Mouse (Mus musculus): ENCODE data around the gene Mecom. TPM values are rescaled to one million over a fixed set of nuclear protein-coding genes. Genes with fewer than 3 reads are reported as not detected.

Gene Mecom
- polyA plus RNA-seq (2015; fragmentation: Illumina TruSeq; extraction: RNeasy Lipid Tissue Mini Kit (QIAGEN cat#74804); ENCODE audit: low read depth, low replicate concordance) = 3.2 TPM

GRCm38 (mm10) chr3:30547908-30548307 is at the start of gene Mecom:
Gene Mecom, minus strand, starts transcription at chr3:30548008.

Other genes with a start within 250 kb of the Mecom start
- gene Actrt3, start 51.9 kb upstream of the Mecom start, polyA plus RNA-seq (2015; fragmentation: Illumina TruSeq; extraction: RNeasy Lipid Tissue Mini Kit (QIAGEN cat#74804); ENCODE audit: low read depth, low replicate concordance) = 0.68 TPM
- 11.8 TPM for gene Mynn, start 54.1 kb upstream of the Mecom start, polyA plus RNA-seq (2015; fragmentation: Illumina TruSeq; extraction: RNeasy Lipid Tissue Mini Kit (QIAGEN cat#74804); ENCODE audit: low read depth, low replicate concordance)
- gene Lrriq4, start 96.5 kb upstream of the Mecom start, polyA plus RNA-seq (2015; fragmentation: Illumina TruSeq; extraction: RNeasy Lipid Tissue Mini Kit (QIAGEN cat#74804); ENCODE audit: low read depth, low replicate concordance) = not detected
- gene Lrrc34, start 99.9 kb upstream of the Mecom start, polyA plus RNA-seq (2015; fragmentation: Illumina TruSeq; extraction: RNeasy Lipid Tissue Mini Kit (QIAGEN cat#74804); ENCODE audit: low read depth, low replicate concordance) = 1.0 TPM
- gene Lrrc31, start 151.8 kb upstream of the Mecom start, polyA plus RNA-seq (2015; fragmentation: Illumina TruSeq; extraction: RNeasy Lipid Tissue Mini Kit (QIAGEN cat#74804); ENCODE audit: low read depth, low replicate concordance) = not detected
- gene Samd7, start 198.3 kb upstream of the Mecom start, polyA plus RNA-seq (2015; fragmentation: Illumina TruSeq; extraction: RNeasy Lipid Tissue Mini Kit (QIAGEN cat#74804); ENCODE audit: low read depth, low replicate concordance) = not detected
- 113 TPM for gene Sec62, start 244.9 kb upstream of the Mecom start, polyA plus RNA-seq (2015; fragmentation: Illumina TruSeq; extraction: RNeasy Lipid Tissue Mini Kit (QIAGEN cat#74804); ENCODE audit: low read depth, low replicate concordance)